Mouse (Mus musculus) ES-Bruce4 (cell line): ENCODE measurements around the gene Tmem219. TPM values are rescaled to one million over a fixed set of nuclear protein-coding genes. Genes with fewer than 3 reads are reported as not detected.

Experiments
- H3K27ac ChIP-seq: 2 replicates; pipeline ENCODE4 v1.5.1; 2012; ENCODE audit warnings: low read length, inconsistent platforms; ENCODE audit not compliant: insufficient read depth
- H3K27me3 ChIP-seq: 2 replicates; pipeline ENCODE4 v1.6.1; 2012; ENCODE audit warnings: mild to moderate bottlenecking, low read length, inconsistent platforms; ENCODE audit not compliant: control insufficient read depth, poor library complexity, insufficient read depth, severe bottlenecking
- H3K36me3 ChIP-seq: 2 replicates; pipeline ENCODE4 v1.6.1; 2012; ENCODE audit warnings: inconsistent platforms, mild to moderate bottlenecking, low read length, moderate library complexity; ENCODE audit not compliant: control insufficient read depth, poor library complexity, insufficient read depth, severe bottlenecking
- H3K4me1 ChIP-seq: one replicate; pipeline ENCODE4 v1.8.1; 2011; ENCODE audit warnings: low read length; ENCODE audit not compliant: control insufficient read depth, insufficient read depth
- H3K4me3 ChIP-seq: 2 replicates; pipeline ENCODE4 v1.5.1; 2011; ENCODE audit warnings: low read depth, mild to moderate bottlenecking, low read length
- H3K9ac ChIP-seq: 2 replicates; pipeline ENCODE4 v1.6.1; 2012; ENCODE audit warnings: low read depth, mild to moderate bottlenecking, inconsistent platforms; ENCODE audit not compliant: poor library complexity, severe bottlenecking
- H3K9me3 ChIP-seq: replicated peaks from 2 replicates; pipeline ENCODE4 v1.6.1; 2012; ENCODE audit warnings: mild to moderate bottlenecking, low read length, inconsistent platforms; ENCODE audit not compliant: control insufficient read depth, poor library complexity, insufficient read depth, severe bottlenecking
- CTCF ChIP-seq: IDR thresholded peaks from one replicate; pipeline ENCODE4 v1.8.1; 2011; ENCODE audit warnings: low read depth, low read length
- EP300 ChIP-seq: IDR thresholded peaks from 2 replicates; pipeline ENCODE4 v1.6.1; 2011; ENCODE audit warnings: low read depth, low read length; ENCODE audit not compliant: insufficient read depth
- POLR2A ChIP-seq: IDR thresholded peaks from one replicate; pipeline ENCODE4 v1.8.1; 2011; ENCODE audit warnings: low read length; ENCODE audit not compliant: insufficient read depth
- polyA plus RNA-seq: library from polyadenylated mRNA; stranded (reverse); fragments of >200 nt; gene quantifications from 2 replicates; pipeline ENCODE4 v1.2.4, GENCODE M21; 2011; ENCODE audit warnings: low read depth; ENCODE audit not compliant: missing spikeins, insufficient read depth, insufficient read length

The Tmem219 gene
- 16.3 and 17.2 TPM in 2 replicates for polyA plus RNA-seq

DNA sequence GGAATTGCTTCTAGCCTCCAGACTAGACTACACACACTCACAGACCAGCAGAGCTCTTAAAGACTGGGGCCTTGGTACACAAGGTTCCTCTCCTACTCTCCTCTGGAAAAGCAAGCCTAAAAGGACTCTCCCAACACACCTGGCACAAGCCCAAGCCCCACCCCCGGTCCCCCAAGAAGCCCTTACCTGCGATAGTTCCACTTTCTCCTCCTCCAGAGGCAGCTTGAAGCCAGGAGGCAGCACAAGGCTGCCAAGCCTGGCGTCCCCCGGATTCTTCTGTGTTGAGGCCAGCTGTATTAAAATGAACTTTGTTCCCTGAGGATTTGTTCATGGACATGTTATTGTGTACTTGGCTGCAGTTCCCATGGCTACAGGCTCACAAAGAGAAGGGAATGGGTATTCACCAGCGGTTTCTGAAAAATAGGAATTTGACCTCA lies at the start of gene Tmem219:
Gene Tmem219 (minus strand): TSS at position 294 of the 437 bp plus-strand sequence.
- Histone ChIP-seq H3K9ac (no peak within 1 kb of the TSS), H3K4me1 (no peaks in the 10 kb centered on the region), H3K27me3 (no peaks in the 10 kb centered on the region), H3K36me3 (no peaks in the 10 kb centered on the region), H3K27ac (no peak within 1 kb of the TSS), H3K4me3 (no peak within 1 kb of the TSS), H3K9me3 (no peaks in the 10 kb centered on the region)
- TF ChIP-seq EP300: no peak
- TF ChIP-seq POLR2A: no peak
- TF ChIP-seq CTCF: no peak

DNA sequence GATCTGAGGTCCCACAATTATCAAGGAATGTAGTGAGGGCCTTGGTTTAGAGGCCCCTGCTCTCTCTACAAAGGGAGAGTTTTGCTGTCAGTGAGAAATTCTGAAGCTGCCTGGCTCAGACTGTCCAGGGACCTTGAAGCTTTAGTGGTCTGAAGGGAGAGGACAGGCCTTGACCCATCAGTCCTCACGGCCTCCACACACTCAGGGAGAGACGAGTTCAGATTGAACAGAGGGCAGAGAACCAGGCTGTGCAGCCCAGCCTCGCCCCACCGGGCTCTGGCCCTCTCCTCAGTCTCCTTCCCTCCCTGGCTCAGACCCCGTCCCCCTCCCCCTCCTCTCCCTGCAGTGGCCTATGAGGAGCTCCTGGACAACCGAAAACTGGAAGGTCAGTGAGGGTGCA lies 44.6 kb upstream of the Tmem219 start:
- Histone ChIP-seq H3K27ac (no peak overlapping the region), H3K36me3 (no peaks in the 10 kb centered on the region), H3K4me1 (no peaks in the 10 kb centered on the region), H3K9ac (no peak overlapping the region), H3K27me3 (no peaks in the 10 kb centered on the region), H3K9me3 (no peaks in the 10 kb centered on the region), H3K4me3 (no peak overlapping the region)
- TF ChIP-seq CTCF (no peak), POLR2A (no peak)

DNA sequence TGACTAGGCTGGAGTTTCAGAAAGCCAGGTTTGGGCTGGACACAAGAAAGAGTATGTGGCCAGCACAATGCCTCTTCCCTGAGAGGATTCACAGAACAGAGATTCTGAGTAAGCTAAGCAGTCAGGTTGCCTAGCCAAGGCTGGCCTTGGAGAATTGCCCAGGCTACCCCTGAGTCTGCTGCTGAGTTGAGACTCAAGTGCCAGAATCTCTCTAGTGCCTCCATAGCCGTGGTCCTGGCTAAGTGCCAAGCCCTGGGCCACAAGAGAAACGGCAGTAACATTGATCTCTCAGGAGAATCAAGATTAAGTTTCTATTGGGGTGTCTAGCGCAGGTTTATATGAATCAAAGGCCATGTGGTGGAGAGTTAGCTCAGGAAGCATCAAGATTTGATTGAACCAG lies 42.9 kb upstream of the Tmem219 start:
- Histone ChIP-seq H3K27me3 (no peaks in the 10 kb centered on the region), H3K9ac (no peak overlapping the region), H3K27ac (no peak overlapping the region), H3K4me1 (no peaks in the 10 kb centered on the region), H3K36me3 (no peaks in the 10 kb centered on the region), H3K4me3 (no peak overlapping the region), H3K9me3 (no peaks in the 10 kb centered on the region)
- TF ChIP-seq CTCF (no peak), POLR2A (no peak), EP300 (no peak)

DNA sequence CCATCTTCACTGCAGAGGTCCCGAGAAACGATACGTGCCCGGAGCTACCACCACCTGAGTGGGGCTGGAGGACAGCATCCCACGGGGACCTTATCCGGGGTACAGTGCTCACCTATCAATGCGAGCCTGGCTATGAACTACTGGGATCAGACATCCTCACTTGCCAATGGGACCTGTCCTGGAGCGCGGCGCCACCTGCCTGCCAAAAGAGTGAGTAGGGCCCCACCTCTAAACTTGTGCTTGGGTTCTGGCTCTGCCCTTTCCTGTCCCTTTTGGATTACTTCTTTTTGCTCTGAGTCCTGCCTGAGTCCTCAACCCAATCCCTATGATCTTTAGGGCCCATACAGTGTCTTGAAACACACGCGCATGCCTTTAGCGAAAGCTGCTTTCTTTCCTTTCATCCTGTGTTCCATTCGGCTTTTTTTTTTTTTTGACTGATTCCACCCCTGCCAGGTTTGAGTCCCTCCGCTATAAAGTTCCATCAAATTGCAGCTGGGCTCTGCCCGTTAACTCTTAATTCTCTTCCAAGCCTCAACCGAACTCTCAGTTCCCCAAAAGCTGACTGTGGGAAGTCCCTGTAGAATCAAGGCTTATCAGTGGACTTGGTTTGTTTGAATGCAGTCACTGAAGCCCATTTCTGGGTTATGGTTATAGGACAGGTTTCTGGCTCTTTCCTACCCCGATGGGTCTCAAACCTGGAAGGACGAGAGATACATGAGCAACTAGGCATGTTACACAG lies 41.0 kb upstream of the Tmem219 start:
- no peak for TF ChIP-seq EP300
- TF ChIP-seq CTCF: peak; percentile 84
- 0 out of 2 replicates have a peak overlapping the region, but pooled peaks have one; percentile 24 for H3K9ac ChIP-seq
- H3K4me3 ChIP-seq: peak overlapping the region; percentile 45
- no peaks in the 10 kb centered on the region for H3K27me3 ChIP-seq
- H3K9me3 ChIP-seq: no peaks in the 10 kb centered on the region
- H3K27ac ChIP-seq: no peak overlapping the region
- H3K36me3 ChIP-seq: no peaks in the 10 kb centered on the region
- no peaks in the 10 kb centered on the region for H3K4me1 ChIP-seq

DNA sequence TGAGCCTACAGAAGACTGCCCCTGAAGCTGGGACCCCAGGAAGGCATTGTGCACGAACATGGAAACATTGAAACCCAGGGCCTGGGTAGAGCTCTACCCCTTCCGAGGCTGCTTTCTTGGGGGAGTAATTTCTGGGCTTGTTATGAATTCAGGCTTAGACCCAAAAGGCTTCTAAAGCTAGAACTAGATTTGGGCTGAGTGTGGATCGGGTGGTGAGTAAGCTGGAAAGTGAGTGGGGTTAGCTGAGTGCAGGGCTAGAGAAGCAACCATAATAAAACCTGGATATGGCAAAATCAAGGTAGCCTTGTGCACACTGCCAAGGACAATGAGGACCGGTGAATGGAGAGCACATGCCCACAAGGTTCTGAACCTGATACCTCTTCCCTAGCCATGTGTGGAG lies 39.2 kb upstream of the Tmem219 start:
- TF ChIP-seq CTCF (no peak), EP300 (no peak), POLR2A (no peak)
- Histone ChIP-seq H3K27me3 (no peaks in the 10 kb centered on the region), H3K9ac (no peak overlapping the region), H3K4me1 (no peaks in the 10 kb centered on the region), H3K4me3 (no peak overlapping the region), H3K36me3 (no peaks in the 10 kb centered on the region), H3K27ac (no peak overlapping the region), H3K9me3 (no peaks in the 10 kb centered on the region)

DNA sequence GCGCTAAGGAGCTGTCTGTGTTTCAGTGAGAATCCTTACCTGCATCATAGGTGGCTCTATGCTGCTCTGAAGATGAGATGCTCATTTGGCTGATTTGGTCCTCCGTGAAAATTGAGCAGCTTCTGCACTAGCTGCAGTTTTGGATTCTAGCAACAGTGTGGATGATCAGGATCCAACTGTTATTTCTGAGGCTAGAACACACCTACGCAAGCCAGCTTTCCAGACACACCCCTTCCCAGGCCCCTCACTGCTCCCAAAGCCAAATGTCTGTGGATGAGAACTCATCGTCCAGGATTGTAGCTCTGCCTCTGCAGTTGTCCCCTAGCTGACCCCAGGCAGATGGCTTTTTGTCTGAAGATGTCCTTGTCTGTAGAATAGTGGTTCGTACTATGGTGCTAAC lies 38.4 kb upstream of the Tmem219 start:
- H3K9me3 ChIP-seq: no peaks in the 10 kb centered on the region
- H3K36me3 ChIP-seq: no peaks in the 10 kb centered on the region
- no peak overlapping the region for H3K4me3 ChIP-seq
- no peaks in the 10 kb centered on the region for H3K27me3 ChIP-seq
- H3K27ac ChIP-seq: no peak overlapping the region
- H3K9ac ChIP-seq: no peak overlapping the region
- H3K4me1 ChIP-seq: no peaks in the 10 kb centered on the region
- TF ChIP-seq POLR2A (no peak), CTCF (no peak), EP300 (no peak)
